Mouse (Mus musculus): ENCODE data around the gene Vps36. TPM values are rescaled to one million over a fixed set of nuclear protein-coding genes. Genes with fewer than 3 reads are reported as not detected.

Gene Vps36
- polyA plus RNA-seq, 1 experiment = 16.5 TPM

Other genes starting within 250 kb of the Vps36 start
- gene Defb13, start 246.0 kb upstream of the Vps36 start, polyA plus RNA-seq (2012; rRNA removed) = not detected in 2 replicates
- gene Fam90a1a, start 234.1 kb upstream of the Vps36 start, polyA plus RNA-seq (2012; rRNA removed) = not detected in 2 replicates
- not detected in 2 replicates for gene Ccdc70, start 223.0 kb upstream of the Vps36 start, polyA plus RNA-seq (2012; rRNA removed)
- gene Atp7b, start 132.5 kb upstream of the Vps36 start, polyA plus RNA-seq (2012; rRNA removed) = 1.5 and 1.9 TPM in 2 replicates
- gene Alg11, start 132.1 kb upstream of the Vps36 start, polyA plus RNA-seq (2012; rRNA removed) = 11.4 and 12.8 TPM in 2 replicates
- 0.13 and 0.32 TPM in 2 replicates for gene Nek5, start 67.8 kb upstream of the Vps36 start, polyA plus RNA-seq (2012; rRNA removed)
- 3.8 and 4.4 TPM in 2 replicates for gene Nek3, start 26.4 kb upstream of the Vps36 start, polyA plus RNA-seq (2012; rRNA removed)
- 1.2 and 1.5 TPM in 2 replicates for gene Ckap2, start 7.0 kb upstream of the Vps36 start, polyA plus RNA-seq (2012; rRNA removed)
- gene Thsd1, start 34.5 kb downstream of the Vps36 start, polyA plus RNA-seq (2012; rRNA removed) = 5.6 and 5.8 TPM in 2 replicates
- gene Tpte, start 90.6 kb downstream of the Vps36 start, polyA plus RNA-seq (2012; rRNA removed) = not detected in 2 replicates
- gene Slc25a15, start 205.8 kb downstream of the Vps36 start, polyA plus RNA-seq (2012; rRNA removed) = 9.9 and 10.1 TPM in 2 replicates
- gene Mrps31, start 218.6 kb downstream of the Vps36 start, polyA plus RNA-seq (2012; rRNA removed) = 15.5 and 19.7 TPM in 2 replicates